Mouse (Mus musculus) liver, adult 2 months (tissue): ENCODE results near the gene Celf2.

Experiments used
- CTCF ChIP-seq: fragments of 200-500 bp; IDR thresholded peaks from 2 replicates; pipeline ENCODE4 v1.5.1; 2011; ENCODE audit warnings: low read depth, low read length, control low read depth
- POLR2A ChIP-seq: fragments of 200-500 bp; IDR thresholded peaks from 2 replicates; pipeline ENCODE4 v1.6.1; 2011; ENCODE audit warnings: low read length, control low read depth; ENCODE audit not compliant: insufficient read depth; ENCODE audit errors: extremely low read depth

DNA sequence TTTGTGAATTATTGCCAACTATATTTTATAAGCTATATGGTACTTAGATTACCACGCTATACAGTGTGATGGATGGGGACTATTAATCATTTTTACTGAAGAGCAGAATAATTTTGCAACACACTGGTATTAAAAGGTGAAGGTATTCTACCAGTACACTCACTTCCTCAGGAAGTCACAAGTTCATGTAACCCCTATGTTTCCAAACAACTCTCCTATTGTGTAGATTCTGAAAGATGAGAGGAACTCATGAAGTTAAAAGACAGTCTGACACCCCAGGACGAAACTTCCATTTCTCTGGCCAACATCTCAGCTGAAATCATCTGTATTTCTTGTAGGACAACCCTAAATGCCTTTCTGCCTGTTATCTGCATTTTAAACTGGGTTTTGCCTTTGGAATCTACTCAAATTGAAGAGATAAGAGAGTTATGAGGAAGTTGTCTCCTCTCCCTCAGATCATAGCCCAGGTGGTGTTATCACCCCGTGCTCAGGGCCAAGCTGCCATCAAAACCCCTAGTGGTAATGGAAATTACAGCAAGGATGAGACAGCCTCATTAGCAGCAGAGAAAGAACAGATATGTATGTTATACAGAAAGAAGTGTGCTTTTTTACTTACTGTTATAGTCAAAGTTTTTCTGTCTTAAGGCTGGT is 722.7 kb downstream of the Celf2 start:
- TF ChIP-seq CTCF (no peak), POLR2A (no peak)
